Mouse (Mus musculus) cerebellum, adult 9-11 months (tissue): Measurements from ENCODE around the gene Arhgap27.
A peak's percentile ranks its signal among the peaks of the same experiment; 100 is the strongest.

ENCODE experiments used
- DNase-seq: peaks from one replicate; pipeline ENCODE4 v3.0.0; 2022

Arhgap27 gene

GRCm38 (mm10) chr11:103380460-103380859 is 17.0 kb upstream of the Arhgap27 start:
- DNase-seq = no peak

GRCm38 (mm10) chr11:103378341-103378740 is 14.8 kb upstream of the Arhgap27 start:
- DNase-seq = no peak

GRCm38 (mm10) chr11:103375772-103376171 is 12.3 kb upstream of the Arhgap27 start:
- no peak for DNase-seq

GRCm38 (mm10) chr11:103375258-103375657 is 11.8 kb upstream of the Arhgap27 start:
- DNase-seq = peak; percentile 56

- no peak for DNase-seq
Observed at GRCm38 (mm10) chr11:103373922-103374321, 10.4 kb upstream of the Arhgap27 start.

- DNase-seq = no peak
Observed at GRCm38 (mm10) chr11:103372561-103372960, 9.1 kb upstream of the Arhgap27 start.

GRCm38 (mm10) chr11:103372068-103372467 is 8.6 kb upstream of the Arhgap27 start:
- DNase-seq = peak; percentile 46

GRCm38 (mm10) chr11:103371222-103371539 is 7.7 kb upstream of the Arhgap27 start:
- no peak for DNase-seq

- no peak for DNase-seq
Observed at GRCm38 (mm10) chr11:103370397-103371221, 7.1 kb upstream of the Arhgap27 start.

- no peak for DNase-seq
Observed at GRCm38 (mm10) chr11:103365530-103365929, 2.0 kb upstream of the Arhgap27 start.

- DNase-seq = no peak
Observed at GRCm38 (mm10) chr11:103365022-103365421, 1.5 kb upstream of the Arhgap27 start.

GRCm38 (mm10) chr11:103364335-103364734 is 843 bp upstream of the Arhgap27 start:
- DNase-seq = no peak

GRCm38 (mm10) chr11:103362521-103363181 is 841 bp downstream of the Arhgap27 start:
- no peak for DNase-seq

GRCm38 (mm10) chr11:103362054-103362432 is 1.4 kb downstream of the Arhgap27 start:
- peak; percentile 39 for DNase-seq

- DNase-seq = no peak
Observed at GRCm38 (mm10) chr11:103361396-103362053, 2.0 kb downstream of the Arhgap27 start.

- DNase-seq = no peak
Observed at GRCm38 (mm10) chr11:103360661-103361081, 2.8 kb downstream of the Arhgap27 start.

- peak; percentile 84 for DNase-seq
Observed at GRCm38 (mm10) chr11:103359841-103360641, 3.5 kb downstream of the Arhgap27 start.

GRCm38 (mm10) chr11:103359122-103359521 is 4.4 kb downstream of the Arhgap27 start:
- peak; percentile 70 for DNase-seq

GRCm38 (mm10) chr11:103358316-103358715 is 5.2 kb downstream of the Arhgap27 start:
- DNase-seq = no peak

- DNase-seq = no peak
Observed at GRCm38 (mm10) chr11:103357710-103358109, 5.8 kb downstream of the Arhgap27 start.

- no peak for DNase-seq
Observed at GRCm38 (mm10) chr11:103356938-103357670, 6.4 kb downstream of the Arhgap27 start.

- no peak for DNase-seq
Observed at GRCm38 (mm10) chr11:103356032-103356571, 7.4 kb downstream of the Arhgap27 start.
